Mouse (Mus musculus) layer of hippocampus, adult 18-20 months (tissue): ENCODE measurements at regions not wholly inside any gene's neighbourhood (a gene's known extent, or its start where the extent isn't known, plus 50 kb on each side); places are given as distances from the start of the nearest gene placed in this dataset.
A peak's percentile ranks its signal among the peaks of the same experiment; 100 is the strongest.
"Not testable (repeated sequence)": the region's sequence is repeated elsewhere in the genome, so short reads cannot be mapped to it uniquely, and the experiment has no call there.

ENCODE experiments used
- DNase-seq, 2 experiments: peaks; one replicate each; pipeline ENCODE4 v3.0.0; 2022; ENCODE audit warnings: low spot score in 2 of 2

GRCm38 (mm10) chr8:52444366-52444765 is 1067.2 kb upstream of the Aga start:
- peak in 1 of 2 experiments; percentile 3 for DNase-seq

- not testable (repeated sequence) for DNase-seq
These were observed 1059.8 kb upstream of the Aga start for GRCm38 (mm10) chr8:52451761-52452160.

- DNase-seq = no peak
These were observed 1055.9 kb upstream of the Aga start for GRCm38 (mm10) chr8:52455617-52456016.

GRCm38 (mm10) chr8:52456271-52456670 is 1055.3 kb upstream of the Aga start:
- no peak for DNase-seq

- DNase-seq = no peak
These were observed 1009.1 kb upstream of the Aga start for GRCm38 (mm10) chr8:52502396-52502795.

- DNase-seq = no peak
These were observed 999.7 kb upstream of the Aga start for GRCm38 (mm10) chr8:52511790-52512189.

- no peak for DNase-seq
These were observed 968.2 kb upstream of the Aga start for GRCm38 (mm10) chr8:52543364-52543763.

GRCm38 (mm10) chr8:52571166-52571832 is 940.2 kb upstream of the Aga start:
- DNase-seq = peak; percentile 76 to 91
